Mouse (Mus musculus) liver, embryonic 15.5 days (tissue): Measurements from ENCODE around the gene Eef1b2. TPM values are rescaled to one million over a fixed set of nuclear protein-coding genes. Genes with fewer than 3 reads are reported as not detected.

Experiments
- ATAC-seq: fragments of 200-750 bp; cut with Nextera tagmentation; 2 replicates; pipeline ENCODE4 v1.8.0; 2017; ENCODE audit warnings: moderate number of reproducible peaks, mild to moderate bottlenecking, moderate library complexity; ENCODE audit not compliant: insufficient read depth
- H3K27ac ChIP-seq: fragments of 300-500 bp; sonication (generic); replicated peaks from 2 replicates; pipeline ENCODE4 v1.5.1; 2015; ENCODE audit warnings: mild to moderate bottlenecking, inconsistent platforms
- H3K27me3 ChIP-seq: fragments of 300-500 bp; sonication (generic); 2 replicates; pipeline ENCODE4 v1.6.1; 2015; ENCODE audit warnings: mild to moderate bottlenecking, inconsistent platforms
- H3K36me3 ChIP-seq: fragments of 300-500 bp; sonication (generic); replicated peaks from 2 replicates; pipeline ENCODE4 v1.6.1; 2015; ENCODE audit warnings: moderate library complexity, mild to moderate bottlenecking, inconsistent platforms
- H3K4me1 ChIP-seq: fragments of 300-500 bp; sonication (generic); replicated peaks from 2 replicates; pipeline ENCODE4 v1.6.1; 2015; ENCODE audit warnings: inconsistent platforms
- H3K4me2 ChIP-seq: fragments of 300-500 bp; sonication (generic); 2 replicates; pipeline ENCODE4 v1.6.1; 2015; ENCODE audit warnings: moderate library complexity, mild to moderate bottlenecking, inconsistent platforms
- H3K4me3 ChIP-seq: fragments of 300-500 bp; sonication (generic); replicated peaks from 2 replicates; pipeline ENCODE4 v1.5.1; 2015; ENCODE audit warnings: mild to moderate bottlenecking, inconsistent platforms
- H3K9ac ChIP-seq: fragments of 300-500 bp; sonication (generic); 2 replicates; pipeline ENCODE4 v1.6.1; 2015; ENCODE audit warnings: moderate library complexity, mild to moderate bottlenecking, inconsistent platforms
- H3K9me3 ChIP-seq: fragments of 300-500 bp; sonication (generic); replicated peaks from 2 replicates; pipeline ENCODE4 v1.6.1; 2016; ENCODE audit warnings: inconsistent platforms
- WGBS: fragments of 180-500 bp; shearing (Covaris S2); methylation state at CpG from one replicate; pipeline ENCODE4 v1.1.7; 2015; ENCODE audit warnings: mixed read lengths; ENCODE audit not compliant: insufficient replicate concordance; 5-methylcytosine and 5-hydroxymethylcytosine counted together
- polyA plus RNA-seq: library from polyadenylated mRNA; unstranded; fragments of >200 nt; fragmentation: Nextera tagmentation; extraction: Ambion mirVana; gene quantifications from 2 replicates; pipeline ENCODE4 v1.2.1, GENCODE M21; 2015

Eef1b2 gene
- polyA plus RNA-seq, 1 experiment from 2014 or later, result 246 TPM

GRCm38 (mm10) chr1:63192306-63193065 lies 15.9 kb downstream of the Eef1b2 start:
- no peaks in the 10 kb centered on the region for H3K9me3 ChIP-seq
- no peaks in the 10 kb centered on the region for H3K36me3 ChIP-seq
- WGBS, result 62% methylated on average over 11 of the region's 11 CpGs
- no peak for ATAC-seq
- no peak overlapping the region for H3K9ac ChIP-seq
- no peak overlapping the region for H3K4me2 ChIP-seq
- peaks cover 3% of the 10 kb centered on the region; the same call in 1 of the 2 replicates for H3K27me3 ChIP-seq
- no peaks in the 10 kb centered on the region for H3K4me1 ChIP-seq
- no peak overlapping the region for H3K4me3 ChIP-seq
- H3K27ac ChIP-seq, result no peak overlapping the region

DNA sequence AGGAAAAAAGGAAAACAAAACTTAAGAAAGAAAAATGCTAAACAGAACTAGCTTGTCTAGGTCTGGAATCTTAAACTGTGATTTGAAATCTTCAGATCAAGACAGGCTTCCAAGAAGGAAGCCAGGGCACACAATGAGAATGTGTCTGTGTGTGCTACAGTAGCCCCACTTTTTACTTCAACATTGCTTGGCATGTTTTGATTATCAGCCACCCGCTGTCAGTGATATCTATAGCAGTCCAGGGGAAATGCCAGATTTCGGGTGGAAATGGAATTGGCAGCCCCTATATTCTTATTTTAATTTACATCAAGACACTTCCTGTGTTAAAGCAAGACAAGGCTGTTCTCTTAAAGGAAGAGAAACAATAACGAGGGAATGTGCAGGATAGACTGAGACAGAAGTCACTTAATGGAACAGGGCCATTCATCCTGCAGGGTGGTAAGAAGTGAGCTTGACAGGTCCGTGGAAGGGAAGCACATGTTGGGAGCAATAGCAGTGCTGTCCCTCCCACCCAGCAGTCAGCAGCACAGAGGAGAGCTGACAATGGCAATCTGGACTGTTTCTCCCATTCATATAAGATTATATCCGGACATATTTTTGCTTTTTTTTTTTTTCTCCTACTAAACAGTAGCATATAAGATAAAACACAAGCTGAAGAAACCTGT lies 19.4 kb downstream of the Eef1b2 start:
- Histone ChIP-seq H3K4me1 (no peaks in the 10 kb centered on the region), H3K9ac (no peak overlapping the region), H3K27ac (no peak overlapping the region), H3K36me3 (no peaks in the 10 kb centered on the region), H3K27me3 (no peaks in the 10 kb centered on the region), H3K4me3 (no peak overlapping the region), H3K9me3 (no peaks in the 10 kb centered on the region), H3K4me2 (no peak overlapping the region)
- 33% methylated on average over 5 of the region's 5 CpGs for WGBS
- ATAC-seq, result no peak

- no peaks in the 10 kb centered on the region for H3K36me3 ChIP-seq
- 77% methylated on average over 6 of the region's 6 CpGs for WGBS
These were observed 22.8 kb downstream of the Eef1b2 start for GRCm38 (mm10) chr1:63199387-63199786.

DNA sequence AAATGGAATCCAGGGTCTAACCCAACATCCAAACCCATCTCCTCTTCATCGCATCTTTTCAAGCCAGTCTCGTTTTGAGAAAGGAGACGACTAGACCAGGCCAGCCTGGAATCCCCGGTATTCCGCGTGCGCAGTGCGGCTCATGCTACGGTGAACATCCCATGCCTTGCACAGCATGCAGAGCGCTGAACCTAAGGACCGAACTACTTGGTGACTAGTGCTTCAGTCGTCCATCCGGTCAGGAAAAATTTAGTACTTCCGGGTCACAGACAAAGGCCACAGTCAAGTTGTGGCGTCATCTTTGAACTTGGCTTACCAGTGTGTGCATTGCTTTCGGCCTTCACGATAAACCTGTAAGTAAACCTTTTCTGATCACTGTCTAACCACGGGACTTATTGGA lies 23.7 kb downstream of the Eef1b2 start:
- WGBS, result 82% methylated on average over 18 of the region's 18 CpGs

More at GRCm38 (mm10) chr1:63199387-63199786, 22.8 kb downstream of the Eef1b2 start:
- ATAC-seq, result no peak
- H3K4me1 ChIP-seq, result no peaks in the 10 kb centered on the region
- H3K4me2 ChIP-seq, result no peak overlapping the region
- no peaks in the 10 kb centered on the region for H3K9me3 ChIP-seq
- H3K4me3 ChIP-seq, result no peak overlapping the region
- no peak overlapping the region for H3K27ac ChIP-seq
- H3K27me3 ChIP-seq, result no peaks in the 10 kb centered on the region
- no peak overlapping the region for H3K9ac ChIP-seq

GRCm38 (mm10) chr1:63201672-63202071 lies 25.0 kb downstream of the Eef1b2 start:
- no peak overlapping the region for H3K9ac ChIP-seq
- 63% methylated on average over 1 of the region's 1 CpGs for WGBS
- no peaks in the 10 kb centered on the region for H3K4me1 ChIP-seq
- H3K36me3 ChIP-seq, result no peaks in the 10 kb centered on the region
- H3K9me3 ChIP-seq, result no peaks in the 10 kb centered on the region
- H3K4me2 ChIP-seq, result no peak overlapping the region
- H3K27ac ChIP-seq, result no peak overlapping the region
- no peak for ATAC-seq
- H3K4me3 ChIP-seq, result no peak overlapping the region
- H3K27me3 ChIP-seq, result no peaks in the 10 kb centered on the region

More for the DNA sequence above, 23.7 kb downstream of the Eef1b2 start:
- Histone ChIP-seq H3K36me3 (no peaks in the 10 kb centered on the region), H3K4me2 (no peak overlapping the region), H3K4me1 (no peaks in the 10 kb centered on the region), H3K27me3 (no peaks in the 10 kb centered on the region), H3K9ac (no peak overlapping the region), H3K27ac (no peak overlapping the region), H3K4me3 (no peak overlapping the region), H3K9me3 (no peaks in the 10 kb centered on the region)
- no peak for ATAC-seq

DNA sequence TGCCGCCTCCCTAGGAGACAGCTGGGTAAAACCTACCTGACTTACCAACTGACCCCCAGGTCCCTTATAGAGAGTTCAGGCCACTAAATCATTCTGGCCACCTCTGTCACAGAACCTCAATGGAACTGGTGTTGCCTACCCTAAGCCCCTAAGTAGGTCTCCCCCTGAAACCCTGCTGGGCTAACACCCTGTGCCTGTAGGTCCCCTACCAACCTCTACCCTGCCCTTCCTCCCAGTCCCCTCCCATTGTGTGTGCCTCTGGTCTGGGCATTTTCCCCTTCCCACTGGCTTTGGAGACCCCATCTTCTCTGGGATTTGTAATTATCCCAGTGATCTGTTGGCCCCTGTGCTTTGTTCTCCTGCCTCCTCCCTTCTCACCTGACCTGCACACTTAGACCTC lies 26.8 kb downstream of the Eef1b2 start:
- Histone ChIP-seq H3K4me2 (no peak overlapping the region), H3K27ac (no peak overlapping the region), H3K4me1 (no peaks in the 10 kb centered on the region), H3K27me3 (no peaks in the 10 kb centered on the region), H3K9me3 (no peaks in the 10 kb centered on the region), H3K9ac (no peak overlapping the region), H3K36me3 (no peaks in the 10 kb centered on the region), H3K4me3 (no peak overlapping the region)
- no peak for ATAC-seq
- 79% methylated on average over 1 of the region's 1 CpGs for WGBS

- no peak for ATAC-seq
- Histone ChIP-seq H3K4me3 (no peak overlapping the region), H3K4me1 (no peaks in the 10 kb centered on the region), H3K9ac (no peak overlapping the region), H3K36me3 (no peaks in the 10 kb centered on the region), H3K9me3 (no peaks in the 10 kb centered on the region), H3K4me2 (no peak overlapping the region), H3K27me3 (no peaks in the 10 kb centered on the region), H3K27ac (no peak overlapping the region)
- WGBS, result 20% methylated on average over 7 of the region's 7 CpGs
These were observed 27.5 kb downstream of the Eef1b2 start for GRCm38 (mm10) chr1:63203950-63204659.

DNA sequence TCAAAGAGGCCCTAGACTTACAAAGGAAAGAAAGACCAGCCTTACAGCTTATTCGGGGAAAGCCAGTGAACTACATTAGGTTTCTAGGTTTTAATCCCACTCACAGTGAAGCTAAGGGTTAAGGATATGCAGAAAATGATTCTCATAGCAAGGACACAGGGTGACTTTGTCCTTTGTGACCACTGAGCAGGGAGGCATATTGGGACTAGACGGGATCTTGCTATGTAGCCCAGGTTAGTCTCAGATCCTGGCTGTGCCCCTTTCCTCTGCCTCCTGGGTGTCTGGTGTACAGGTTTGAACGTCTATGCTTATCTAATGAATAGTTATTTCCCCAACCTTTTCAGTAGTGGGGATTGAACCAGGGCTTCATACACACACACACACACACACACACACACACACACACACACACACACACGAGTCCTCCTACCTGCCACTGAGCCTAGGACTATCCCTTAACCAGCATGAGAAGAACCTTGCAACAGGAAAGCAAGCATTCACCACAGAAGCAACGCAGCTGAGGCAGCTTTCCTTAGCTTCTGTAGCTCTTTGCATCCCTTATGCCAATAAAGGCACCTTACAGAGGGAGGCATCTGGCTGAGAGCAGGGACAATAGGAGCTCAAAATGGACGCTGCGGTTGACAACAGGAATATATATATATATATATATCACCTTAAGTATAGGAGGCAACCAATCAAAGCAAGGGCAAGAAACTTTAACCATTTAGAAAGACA lies 28.2 kb downstream of the Eef1b2 start:
- Histone ChIP-seq H3K27ac (no peak overlapping the region), H3K9ac (no peak overlapping the region), H3K4me3 (no peak overlapping the region), H3K36me3 (no peaks in the 10 kb centered on the region), H3K27me3 (no peaks in the 10 kb centered on the region), H3K9me3 (no peaks in the 10 kb centered on the region), H3K4me2 (no peak overlapping the region), H3K4me1 (no peaks in the 10 kb centered on the region)
- no peak for ATAC-seq
- 35% methylated on average over 7 of the region's 7 CpGs for WGBS

DNA sequence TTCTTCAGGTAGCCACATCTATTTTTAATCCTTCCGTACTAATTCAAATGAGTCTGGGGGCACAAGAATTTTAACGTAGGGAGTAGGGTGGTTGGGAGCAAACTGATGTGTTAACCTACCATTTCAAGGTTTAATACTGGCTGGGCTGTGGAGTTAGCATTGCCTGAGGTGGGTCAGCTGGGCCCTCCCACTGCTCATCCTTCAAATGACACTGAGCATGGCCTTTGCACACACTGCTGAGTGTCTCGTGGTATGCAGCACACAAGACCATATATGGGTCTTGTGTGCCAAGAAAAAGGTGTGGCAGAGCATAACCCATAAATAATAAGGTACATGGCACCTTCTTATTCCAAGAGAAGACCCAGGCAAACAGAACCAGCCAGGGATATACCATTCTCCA lies 31.0 kb downstream of the Eef1b2 start:
- ATAC-seq, result no peak
- WGBS, result 56% methylated on average over 3 of the region's 3 CpGs
- Histone ChIP-seq H3K9ac (no peak overlapping the region), H3K4me2 (no peak overlapping the region), H3K9me3 (no peaks in the 10 kb centered on the region), H3K4me3 (no peak overlapping the region), H3K27ac (no peak overlapping the region), H3K4me1 (no peaks in the 10 kb centered on the region), H3K27me3 (0 out of 2 replicates have a peak, but pooled peaks cover 2% of the 10 kb centered on the region), H3K36me3 (no peaks in the 10 kb centered on the region)

DNA sequence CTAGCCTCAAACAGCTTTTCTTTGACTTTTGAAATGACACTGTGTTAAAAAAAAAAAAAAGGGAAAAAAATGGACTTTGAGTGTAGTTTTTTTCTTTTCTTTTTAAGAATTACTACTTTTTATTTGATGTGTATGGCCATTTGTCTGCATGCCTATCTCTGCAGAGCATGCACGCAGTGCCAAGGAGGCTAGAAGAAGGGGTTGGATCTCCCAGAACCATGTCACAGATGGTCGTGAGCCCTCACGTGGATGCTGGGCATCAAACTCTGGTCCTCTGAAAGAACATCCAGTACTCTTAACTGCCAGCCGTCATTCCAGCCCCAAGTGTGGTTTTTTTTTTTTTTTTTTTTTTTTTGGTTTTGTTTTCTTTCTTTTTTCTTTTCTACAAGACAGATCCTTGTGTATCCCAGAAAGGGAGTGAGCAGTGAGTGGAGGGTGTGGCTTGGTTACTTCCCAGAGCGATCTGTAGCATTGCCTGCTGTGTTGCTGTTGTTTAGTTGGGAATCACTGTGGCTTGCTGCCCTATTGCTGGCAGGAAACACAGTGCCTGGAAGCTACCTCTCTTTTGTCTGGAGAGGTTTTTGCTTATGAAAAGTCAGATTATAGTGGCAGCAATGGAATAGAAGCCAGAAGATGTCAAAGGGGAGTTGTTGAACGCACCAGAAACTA lies 33.4 kb downstream of the Eef1b2 start:
- no peak overlapping the region for H3K4me2 ChIP-seq
- H3K9me3 ChIP-seq, result no peaks in the 10 kb centered on the region
- H3K27ac ChIP-seq, result no peak overlapping the region
- H3K27me3 ChIP-seq, result 0 out of 2 replicates have a peak, but pooled peaks cover 13% of the 10 kb centered on the region
- 35% methylated on average over 6 of the region's 6 CpGs for WGBS
- no peak overlapping the region for H3K4me3 ChIP-seq
- no peak for ATAC-seq
- no peak overlapping the region for H3K9ac ChIP-seq
- H3K36me3 ChIP-seq, result no peaks in the 10 kb centered on the region
- no peaks in the 10 kb centered on the region for H3K4me1 ChIP-seq
